Mouse (Mus musculus) hindbrain, embryonic 11.5 days (tissue): Measurements from ENCODE around the gene Dnaaf1. TPM values are rescaled to one million over a fixed set of nuclear protein-coding genes. Genes with fewer than 3 reads are reported as not detected.
A peak's percentile ranks its signal among the peaks of the same experiment; 100 is the strongest.

Source experiments
- ATAC-seq: fragments of 200-750 bp; cut with Nextera tagmentation; 2 replicates; pipeline ENCODE4 v1.8.0; 2017; ENCODE audit warnings: mild to moderate bottlenecking, moderate TSS enrichment, moderate library complexity; ENCODE audit not compliant: low FRiP score
- DNase-seq: peaks from one replicate; pipeline ENCODE4 v3.0.0-alpha.2; 2015; ENCODE audit warnings: low spot score
- H3K27ac ChIP-seq: fragments of 300-500 bp; sonication (generic); 2 replicates; pipeline ENCODE4 v1.5.1; 2014; ENCODE audit warnings: mild to moderate bottlenecking, low read depth, low read length
- H3K27me3 ChIP-seq: fragments of 300-500 bp; sonication (generic); 2 replicates; pipeline ENCODE4 v1.6.1; 2014; ENCODE audit warnings: mild to moderate bottlenecking, low read length, moderate library complexity, mixed read lengths; ENCODE audit not compliant: control insufficient read depth, insufficient read depth
- H3K36me3 ChIP-seq: fragments of 300-500 bp; sonication (generic); 2 replicates; pipeline ENCODE4 v1.6.1; 2014; ENCODE audit warnings: mild to moderate bottlenecking, low read length, moderate library complexity, mixed read lengths; ENCODE audit not compliant: control insufficient read depth, insufficient read depth
- H3K4me1 ChIP-seq: fragments of 300-500 bp; sonication (generic); replicated peaks from 2 replicates; pipeline ENCODE4 v1.6.1; 2014; ENCODE audit warnings: low read length, mixed read lengths; ENCODE audit not compliant: control insufficient read depth, insufficient read depth
- H3K4me2 ChIP-seq: fragments of 300-500 bp; sonication (generic); replicated peaks from 2 replicates; pipeline ENCODE4 v1.6.1; 2014; ENCODE audit warnings: mild to moderate bottlenecking, low read depth, low read length
- H3K4me3 ChIP-seq: fragments of 300-500 bp; sonication (generic); 2 replicates; pipeline ENCODE4 v1.5.1; 2014; ENCODE audit warnings: low read depth, low read length
- H3K9ac ChIP-seq: fragments of 300-500 bp; sonication (generic); 2 replicates; pipeline ENCODE4 v1.6.1; 2014; ENCODE audit warnings: low read depth, low read length
- H3K9me3 ChIP-seq: fragments of 300-500 bp; sonication (generic); 2 replicates; pipeline ENCODE4 v1.6.1; 2016; ENCODE audit warnings: low read length; ENCODE audit not compliant: control insufficient read depth
- WGBS: fragments of 180-500 bp; shearing (Covaris S2); extraction: QIAGEN DNeasy Blood & Tissue Kit; methylation state at CpG from one replicate; pipeline ENCODE4 v1.1.7; 2014; 5-methylcytosine and 5-hydroxymethylcytosine counted together
- polyA plus RNA-seq: library from polyadenylated mRNA; unstranded; fragments of >200 nt; fragmentation: Nextera tagmentation; extraction: Ambion mirVana; gene quantifications from 2 replicates; pipeline ENCODE4 v1.2.1, GENCODE M21; 2014

Gene Dnaaf1
- polyA plus RNA-seq, 1 experiment from 2014 or later = 0.08 TPM

GRCm38 (mm10) chr8:119547019-119547691 is 27.9 kb upstream of the Dnaaf1 start:
- Histone ChIP-seq H3K4me2 (no peak overlapping the region), H3K27ac (no peak overlapping the region), H3K9me3 (no peaks in the 10 kb centered on the region), H3K27me3 (no peaks in the 10 kb centered on the region), H3K4me3 (no peak overlapping the region), H3K4me1 (no peaks in the 10 kb centered on the region), H3K36me3 (no peaks in the 10 kb centered on the region), H3K9ac (no peak overlapping the region)
- DNase-seq (no peak), ATAC-seq (no peak)
- WGBS = 87% methylated on average over 18 of the region's 18 CpGs

DNA sequence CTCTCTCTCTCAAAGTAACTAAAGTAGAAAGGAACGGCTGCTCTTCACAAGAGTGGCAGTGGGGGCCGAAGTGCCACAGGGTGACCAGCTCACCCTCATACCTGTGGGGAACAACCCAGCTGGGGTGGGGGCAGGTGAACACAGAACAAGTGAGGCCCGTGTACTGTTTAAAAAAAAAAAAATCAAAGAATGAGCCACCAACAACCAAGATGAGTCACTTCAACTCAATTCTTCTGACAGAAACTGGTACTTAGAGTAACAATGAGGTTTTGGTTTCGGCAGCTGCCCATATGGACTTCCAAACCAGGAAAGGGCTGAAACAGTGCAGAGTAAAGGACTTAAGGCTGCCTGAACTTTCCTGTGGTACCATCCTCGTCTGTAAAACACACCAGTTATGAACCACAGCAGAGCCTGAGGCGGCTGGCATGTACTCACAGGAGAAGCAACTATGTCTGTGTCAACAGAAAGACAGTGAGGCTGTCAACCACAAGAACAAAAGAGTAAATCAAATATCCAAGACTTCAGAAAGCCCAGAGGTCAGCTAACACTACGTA is 26.4 kb upstream of the Dnaaf1 start:
- DNase-seq = no peak
- no peak for ATAC-seq
- no peaks in the 10 kb centered on the region for H3K27me3 ChIP-seq
- no peak overlapping the region for H3K4me3 ChIP-seq
- no peaks in the 10 kb centered on the region for H3K4me1 ChIP-seq
- no peak overlapping the region for H3K4me2 ChIP-seq
- H3K27ac ChIP-seq = no peak overlapping the region
- no peaks in the 10 kb centered on the region for H3K36me3 ChIP-seq
- H3K9me3 ChIP-seq = no peaks in the 10 kb centered on the region
- H3K9ac ChIP-seq = no peak overlapping the region
- WGBS = 87% methylated on average over 7 of the region's 7 CpGs

- Histone ChIP-seq H3K4me1 (peaks cover 4% of the 10 kb centered on the region), H3K27ac (no peak overlapping the region), H3K4me2 (no peak overlapping the region), H3K27me3 (no peaks in the 10 kb centered on the region), H3K4me3 (no peak overlapping the region), H3K9me3 (no peaks in the 10 kb centered on the region), H3K36me3 (no peaks in the 10 kb centered on the region), H3K9ac (no peak overlapping the region)
- 65% methylated on average over 2 of the region's 2 CpGs for WGBS
- ATAC-seq (no peak), DNase-seq (no peak)
Observed at GRCm38 (mm10) chr8:119552967-119553366, 22.1 kb upstream of the Dnaaf1 start.

DNA sequence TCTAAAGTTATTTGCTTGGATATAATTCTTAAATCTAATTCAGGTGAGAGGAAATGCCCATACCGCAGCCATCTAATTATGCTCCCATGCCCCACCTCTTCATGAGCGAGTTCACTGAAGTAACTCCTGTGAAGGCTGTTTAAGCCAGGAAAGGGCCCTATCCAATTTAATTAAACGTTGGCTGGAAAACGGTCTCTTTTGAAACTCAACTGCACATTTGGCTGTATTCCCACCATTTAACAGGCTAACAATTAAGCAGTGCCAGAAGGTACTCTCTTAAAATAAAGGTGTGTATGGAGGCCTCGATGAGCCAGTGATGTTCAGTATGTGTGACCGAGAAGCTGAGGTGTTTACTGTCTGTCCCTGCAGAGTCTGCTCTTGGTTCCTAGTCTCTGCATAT is 19.2 kb upstream of the Dnaaf1 start:
- DNase-seq (no peak), ATAC-seq (no peak)
- no peak overlapping the region for H3K4me3 ChIP-seq
- no peaks in the 10 kb centered on the region for H3K36me3 ChIP-seq
- H3K27me3 ChIP-seq = no peaks in the 10 kb centered on the region
- H3K27ac ChIP-seq = no peak overlapping the region
- no peaks in the 10 kb centered on the region for H3K9me3 ChIP-seq
- H3K4me2 ChIP-seq = no peak overlapping the region
- 92% methylated on average over 6 of the region's 6 CpGs for WGBS
- peaks cover 4% of the 10 kb centered on the region for H3K4me1 ChIP-seq
- H3K9ac ChIP-seq = no peak overlapping the region

DNA sequence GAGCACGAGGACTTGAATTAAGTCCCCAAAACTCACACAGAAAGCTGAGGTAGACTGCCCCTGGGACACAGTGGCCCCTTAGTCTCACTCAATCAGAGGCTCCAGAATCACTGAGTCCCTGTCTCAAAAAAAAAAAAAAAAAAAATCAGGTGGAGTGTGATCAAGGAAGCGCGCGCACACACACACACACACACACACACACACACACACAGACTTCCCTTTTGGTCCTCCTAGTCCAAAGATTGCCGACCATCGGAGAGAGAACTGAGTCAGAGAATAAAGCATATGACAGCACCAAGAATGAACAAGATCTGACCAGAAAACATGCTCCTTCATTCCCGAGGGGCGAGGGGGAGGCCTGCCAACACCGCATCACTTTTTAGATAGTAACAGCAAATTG is 17.9 kb upstream of the Dnaaf1 start:
- Histone ChIP-seq H3K27ac (no peak overlapping the region), H3K9me3 (no peaks in the 10 kb centered on the region), H3K4me3 (peak overlapping the region; percentile 51; the same call in 1 of the 2 replicates), H3K9ac (peak overlapping the region; percentile 68; the same call in 1 of the 2 replicates), H3K4me2 (peak overlapping the region; percentile 58; the same call in 1 of the 2 replicates), H3K4me1 (peaks cover 4% of the 10 kb centered on the region), H3K36me3 (no peaks in the 10 kb centered on the region), H3K27me3 (no peaks in the 10 kb centered on the region)
- WGBS = 88% methylated on average over 9 of the region's 9 CpGs
- DNase-seq = no peak
- no peak for ATAC-seq

- peak; percentile 89 for DNase-seq
- peak overlapping the region; percentile 68 for H3K9ac ChIP-seq
- ATAC-seq = peak; percentile 91
- peak overlapping the region; percentile 58 for H3K4me2 ChIP-seq
- 1% methylated on average over 55 of the region's 55 CpGs for WGBS
- H3K4me3 ChIP-seq = peak overlapping the region; percentile 51
- H3K27ac ChIP-seq = peak overlapping the region; percentile 78
- H3K9me3 ChIP-seq = no peaks in the 10 kb centered on the region
- no peaks in the 10 kb centered on the region for H3K36me3 ChIP-seq
- H3K4me1 ChIP-seq = peaks cover 4% of the 10 kb centered on the region
- H3K27me3 ChIP-seq = no peaks in the 10 kb centered on the region
Observed at GRCm38 (mm10) chr8:119557821-119558602, 17.0 kb upstream of the Dnaaf1 start.

GRCm38 (mm10) chr8:119558603-119559401 is 16.2 kb upstream of the Dnaaf1 start, which contains the start of gene Mbtps1:
TSS of gene Mbtps1 (minus strand) at chr8:119558735.
- WGBS = 6% methylated on average over 63 of the region's 63 CpGs
- peak; percentile 99 for DNase-seq
- Histone ChIP-seq H3K9me3 (no peaks in the 10 kb centered on the region), H3K4me1 (peaks cover 4% of the 10 kb centered on the region), H3K9ac (peak within 1 kb of the TSS; percentile 68), H3K4me3 (peak within 1 kb of the TSS; percentile 51), H3K27ac (peak within 1 kb of the TSS; percentile 78), H3K27me3 (no peaks in the 10 kb centered on the region), H3K36me3 (0 out of 2 replicates have a peak, but pooled peaks cover 4% of the 10 kb centered on the region), H3K4me2 (peak within 1 kb of the TSS; percentile 58)
- peak; percentile 95 for ATAC-seq

- peaks cover 4% of the 10 kb centered on the region for H3K4me1 ChIP-seq
- no peak for ATAC-seq
- H3K27ac ChIP-seq = no peak overlapping the region
Observed at GRCm38 (mm10) chr8:119559402-119559720, 15.7 kb upstream of the Dnaaf1 start.

More at GRCm38 (mm10) chr8:119559402-119559720, 15.7 kb upstream of the Dnaaf1 start:
- no peaks in the 10 kb centered on the region for H3K27me3 ChIP-seq
- H3K9ac ChIP-seq = no peak overlapping the region; the same call in 1 of the 2 replicates
- DNase-seq = no peak
- 94% methylated on average over 6 of the region's 6 CpGs for WGBS
- no peak overlapping the region for H3K4me3 ChIP-seq
- no peaks in the 10 kb centered on the region for H3K9me3 ChIP-seq
- 0 out of 2 replicates have a peak, but pooled peaks cover 4% of the 10 kb centered on the region for H3K36me3 ChIP-seq
- H3K4me2 ChIP-seq = no peak overlapping the region; the same call in 1 of the 2 replicates
